Mouse (Mus musculus) midbrain, embryonic 12.5 days (tissue): ENCODE measurements around the gene Olfr17. TPM values are rescaled to one million over a fixed set of nuclear protein-coding genes. Genes with fewer than 3 reads are reported as not detected.
"Not testable (repeated sequence)": the region's sequence is repeated elsewhere in the genome, so short reads cannot be mapped to it uniquely, and the experiment has no call there.

Experiments used
- ATAC-seq: fragments of 200-750 bp; cut with Nextera tagmentation; 2 replicates; pipeline ENCODE4 v1.8.0; 2017; ENCODE audit warnings: low read depth, moderate TSS enrichment, moderate library complexity; ENCODE audit not compliant: low FRiP score
- H3K27ac ChIP-seq: fragments of 300-500 bp; sonication (generic); replicated peaks from 2 replicates; pipeline ENCODE4 v1.5.1; 2016; ENCODE audit warnings: mild to moderate bottlenecking
- H3K27me3 ChIP-seq: fragments of 300-500 bp; sonication (generic); 2 replicates; pipeline ENCODE4 v1.6.1; 2016; ENCODE audit warnings: mild to moderate bottlenecking
- H3K36me3 ChIP-seq: fragments of 300-500 bp; sonication (generic); 2 replicates; pipeline ENCODE4 v1.6.1; 2016
- H3K4me1 ChIP-seq: fragments of 300-500 bp; sonication (generic); 2 replicates; pipeline ENCODE4 v1.6.1; 2016
- H3K4me2 ChIP-seq: fragments of 300-500 bp; sonication (generic); replicated peaks from 2 replicates; pipeline ENCODE4 v1.6.1; 2016; ENCODE audit warnings: mild to moderate bottlenecking, moderate library complexity
- H3K4me3 ChIP-seq: fragments of 300-500 bp; sonication (generic); 2 replicates; pipeline ENCODE4 v1.5.1; 2016; ENCODE audit warnings: mild to moderate bottlenecking
- H3K9ac ChIP-seq: fragments of 300-500 bp; sonication (generic); replicated peaks from 2 replicates; pipeline ENCODE4 v1.6.1; 2016; ENCODE audit warnings: mild to moderate bottlenecking, moderate library complexity
- H3K9me3 ChIP-seq: fragments of 300-500 bp; sonication (generic); 2 replicates; pipeline ENCODE4 v1.6.1; 2016; ENCODE audit warnings: mild to moderate bottlenecking
- WGBS: fragments of 180-500 bp; shearing (Covaris S2); methylation state at CpG from one replicate; pipeline ENCODE4 v1.1.7; 2016; 5-methylcytosine and 5-hydroxymethylcytosine counted together
- polyA plus RNA-seq: library from polyadenylated mRNA; unstranded; fragments of >200 nt; fragmentation: Nextera tagmentation; extraction: Ambion mirVana; gene quantifications from 2 replicates; pipeline ENCODE4 v1.2.1, GENCODE M21; 2016

Olfr17 gene
- not detected in 2 replicates for polyA plus RNA-seq

- Histone ChIP-seq H3K9ac (no peak within 1 kb of the TSS), H3K27ac (no peak within 1 kb of the TSS), H3K4me3 (no peak within 1 kb of the TSS), H3K36me3 (no peaks in the 10 kb centered on the region), H3K4me1 (no peaks in the 10 kb centered on the region), H3K4me2 (no peak within 1 kb of the TSS), H3K9me3 (no peaks in the 10 kb centered on the region), H3K27me3 (no peaks in the 10 kb centered on the region)
- 60% methylated on average over 1 of the region's 1 CpGs for WGBS
- no peak for ATAC-seq
These were observed at the start of gene Olfr17 for GRCm38 (mm10) chr7:107092920-107093319. Gene Olfr17 (plus strand): TSS chr7:107093220.

GRCm38 (mm10) chr7:107044407-107044806 lies 48.6 kb upstream of the Olfr17 start:
- H3K27ac ChIP-seq: no peak overlapping the region
- H3K36me3 ChIP-seq: no peaks in the 10 kb centered on the region
- no peak overlapping the region for H3K4me2 ChIP-seq
- H3K27me3 ChIP-seq: no peaks in the 10 kb centered on the region
- no peaks in the 10 kb centered on the region for H3K9me3 ChIP-seq
- no peaks in the 10 kb centered on the region for H3K4me1 ChIP-seq
- H3K9ac ChIP-seq: no peak overlapping the region
- H3K4me3 ChIP-seq: no peak overlapping the region
- ATAC-seq: no peak
- 100% methylated on average over 1 of the region's 1 CpGs for WGBS

- no peaks in the 10 kb centered on the region for H3K36me3 ChIP-seq
- peak; percentile 65 for ATAC-seq
- no peaks in the 10 kb centered on the region for H3K9me3 ChIP-seq
- H3K27ac ChIP-seq: no peak overlapping the region
- H3K4me2 ChIP-seq: no peak overlapping the region
- H3K9ac ChIP-seq: no peak overlapping the region
- 5% methylated on average over 5 of the region's 5 CpGs for WGBS
- H3K4me1 ChIP-seq: no peaks in the 10 kb centered on the region
- H3K4me3 ChIP-seq: no peak overlapping the region
- H3K27me3 ChIP-seq: no peaks in the 10 kb centered on the region
These were observed 47.2 kb upstream of the Olfr17 start for GRCm38 (mm10) chr7:107045833-107046232.

GRCm38 (mm10) chr7:107047578-107047977 lies 45.4 kb upstream of the Olfr17 start:
- no peak for ATAC-seq
- H3K9ac ChIP-seq: no peak overlapping the region
- no peak overlapping the region for H3K4me3 ChIP-seq
- no peaks in the 10 kb centered on the region for H3K4me1 ChIP-seq
- H3K27ac ChIP-seq: no peak overlapping the region
- H3K36me3 ChIP-seq: no peaks in the 10 kb centered on the region
- H3K27me3 ChIP-seq: no peaks in the 10 kb centered on the region
- no peaks in the 10 kb centered on the region for H3K9me3 ChIP-seq
- H3K4me2 ChIP-seq: no peak overlapping the region
- 59% methylated on average over 3 of the region's 3 CpGs for WGBS

- H3K4me1 ChIP-seq: no peaks in the 10 kb centered on the region
- H3K9ac ChIP-seq: no peak within 1 kb of the TSS
- ATAC-seq: no peak
- 85% methylated on average over 2 of the region's 2 CpGs for WGBS
- 0 out of 2 replicates have a peak, but pooled peaks cover 4% of the 10 kb centered on the region for H3K9me3 ChIP-seq
- H3K4me3 ChIP-seq: no peak within 1 kb of the TSS
- no peaks in the 10 kb centered on the region for H3K27me3 ChIP-seq
- H3K36me3 ChIP-seq: no peaks in the 10 kb centered on the region
- H3K4me2 ChIP-seq: no peak within 1 kb of the TSS
- H3K27ac ChIP-seq: no peak within 1 kb of the TSS
These were observed 22.3 kb upstream of the Olfr17 start, which contains the start of gene Olfr714 for GRCm38 (mm10) chr7:107070681-107071080. Gene Olfr714 (plus strand): TSS chr7:107070981.

- H3K9me3 ChIP-seq, H3K4me2 ChIP-seq, H3K4me3 ChIP-seq, H3K4me1 ChIP-seq, H3K9ac ChIP-seq, H3K27ac ChIP-seq, H3K27me3 ChIP-seq, ATAC-seq, H3K36me3 ChIP-seq: not testable (repeated sequence)
- WGBS: 80% methylated on average over 2 of the region's 2 CpGs
These were observed 17.2 kb downstream of the Olfr17 start, which contains the start of gene Olfr715b for GRCm38 (mm10) chr7:107110269-107110668. Gene Olfr715b (minus strand): TSS chr7:107110369.

GRCm38 (mm10) chr7:107130983-107131382 lies 38.0 kb downstream of the Olfr17 start, which contains the start of gene Olfr715:
Gene Olfr715 (minus strand): TSS chr7:107131083.
- H3K9ac ChIP-seq, H3K4me3 ChIP-seq, H3K4me2 ChIP-seq, H3K27me3 ChIP-seq, ATAC-seq, H3K9me3 ChIP-seq, H3K4me1 ChIP-seq, H3K36me3 ChIP-seq, H3K27ac ChIP-seq: not testable (repeated sequence)
- 78% methylated on average over 3 of the region's 3 CpGs for WGBS

- H3K4me3 ChIP-seq, H3K4me2 ChIP-seq, H3K9ac ChIP-seq, H3K36me3 ChIP-seq, H3K27ac ChIP-seq, H3K27me3 ChIP-seq, ATAC-seq, H3K4me1 ChIP-seq, H3K9me3 ChIP-seq: not testable (repeated sequence)
- 73% methylated on average over 2 of the region's 2 CpGs for whole genome bisulfite sequencing
These were observed 45.0 kb downstream of the Olfr17 start, which contains the start of gene Olfr716 for GRCm38 (mm10) chr7:107138027-107138426. Gene Olfr716 (plus strand): TSS chr7:107138327.

Other genes with a start within 250 kb of the Olfr17 start
- not detected in 2 replicates for gene Olfr703, start 249.9 kb upstream of the Olfr17 start, polyA plus RNA-seq
- not detected in 2 replicates for gene Olfr704, start 230.0 kb upstream of the Olfr17 start, polyA plus RNA-seq
- not detected in 2 replicates for gene Olfr705, start 216.3 kb upstream of the Olfr17 start, polyA plus RNA-seq
- not detected in 2 replicates for gene Olfr706, start 205.1 kb upstream of the Olfr17 start, polyA plus RNA-seq
- not detected in 2 replicates for gene Olfr707, start 192.0 kb upstream of the Olfr17 start, polyA plus RNA-seq
- gene Olfr1532-ps1, start 185.2 kb upstream of the Olfr17 start, polyA plus RNA-seq: not detected in 2 replicates
- gene Olfr709-ps1, start 161.0 kb upstream of the Olfr17 start, polyA plus RNA-seq: not detected in 2 replicates
- gene Olfr710, start 144.9 kb upstream of the Olfr17 start, polyA plus RNA-seq: not detected in 2 replicates
- gene Olfr6, start 129.3 kb upstream of the Olfr17 start, polyA plus RNA-seq: not detected in 2 replicates
- not detected in 2 replicates for gene Olfr711, start 117.8 kb upstream of the Olfr17 start, polyA plus RNA-seq
- not detected in 2 replicates for gene Olfr2, start 87.1 kb upstream of the Olfr17 start, polyA plus RNA-seq
- not detected in 2 replicates for gene Olfr713, start 62.0 kb upstream of the Olfr17 start, polyA plus RNA-seq
- gene Olfr714, start 22.2 kb upstream of the Olfr17 start, polyA plus RNA-seq: not detected in 2 replicates
- not detected in 2 replicates for gene Olfr715b, start 17.1 kb downstream of the Olfr17 start, polyA plus RNA-seq
- not detected in 2 replicates for gene Olfr715, start 37.9 kb downstream of the Olfr17 start, polyA plus RNA-seq
- not detected in 2 replicates for gene Olfr716, start 45.1 kb downstream of the Olfr17 start, polyA plus RNA-seq
- gene Nlrp14, start 73.8 kb downstream of the Olfr17 start, polyA plus RNA-seq: not detected in 2 replicates
- gene Rbmxl2, start 116.2 kb downstream of the Olfr17 start, polyA plus RNA-seq: not detected in 2 replicates